Mouse (Mus musculus) hindbrain, embryonic 10.5 days (tissue): Measurements from ENCODE around the gene Nkx1-1. TPM values are rescaled to one million over a fixed set of nuclear protein-coding genes. Genes with fewer than 3 reads are reported as not detected.

ENCODE experiments used
- DNase-seq: peaks from one replicate; pipeline ENCODE4 v3.0.0-alpha.2; 2017; ENCODE audit warnings: low spot score
- H3K27ac ChIP-seq: fragments of 300-500 bp; sonication (generic); 2 replicates; pipeline ENCODE4 v1.5.1; 2016; ENCODE audit warnings: mild to moderate bottlenecking, moderate library complexity
- H3K27me3 ChIP-seq: fragments of 300-500 bp; sonication (generic); 2 replicates; pipeline ENCODE4 v1.6.1; 2016; ENCODE audit warnings: mild to moderate bottlenecking; ENCODE audit not compliant: poor library complexity, insufficient read depth, severe bottlenecking
- H3K36me3 ChIP-seq: fragments of 300-500 bp; sonication (generic); 2 replicates; pipeline ENCODE4 v1.6.1; 2016; ENCODE audit warnings: mild to moderate bottlenecking, moderate library complexity
- H3K4me1 ChIP-seq: fragments of 300-500 bp; sonication (generic); replicated peaks from 2 replicates; pipeline ENCODE4 v1.6.1; 2016; ENCODE audit warnings: mild to moderate bottlenecking
- H3K4me3 ChIP-seq: fragments of 300-500 bp; sonication (generic); 2 replicates; pipeline ENCODE4 v1.5.1; 2016; ENCODE audit warnings: mild to moderate bottlenecking, moderate library complexity
- H3K9me3 ChIP-seq: fragments of 300-500 bp; sonication (generic); 2 replicates; pipeline ENCODE4 v1.6.1; 2016; ENCODE audit warnings: mild to moderate bottlenecking, moderate library complexity
- WGBS: fragments of 180-500 bp; shearing (Covaris S2); methylation state at CpG from one replicate; pipeline ENCODE4 v1.1.7; 2016; 5-methylcytosine and 5-hydroxymethylcytosine counted together
- polyA plus RNA-seq: library from polyadenylated mRNA; unstranded; fragments of >200 nt; fragmentation: Nextera tagmentation; extraction: Ambion mirVana; gene quantifications from 2 replicates; pipeline ENCODE4 v1.2.1, GENCODE M21; 2016

Nkx1-1 gene
- polyA plus RNA-seq, 1 experiment from 2014 or later = 0.21 TPM

DNA sequence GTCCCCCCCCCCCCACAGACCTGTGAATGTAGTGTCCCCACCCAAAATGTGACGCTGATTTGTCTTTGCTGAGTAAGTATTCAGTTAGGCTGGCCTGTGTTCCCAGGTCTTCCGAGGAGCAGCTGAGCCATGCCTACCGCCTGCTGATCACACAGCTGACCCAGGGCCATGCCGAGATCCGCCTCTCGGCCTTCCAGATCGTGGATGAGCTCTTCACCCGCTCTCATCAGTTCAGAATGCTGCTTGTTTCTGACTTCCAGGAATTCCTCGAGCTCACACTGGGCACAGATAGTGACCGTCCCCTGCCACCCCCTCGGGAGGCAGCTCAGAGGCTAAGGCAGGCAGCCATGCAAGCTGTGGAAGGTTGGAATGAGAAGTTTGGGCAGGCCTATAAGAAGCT, 46.2 kb downstream of the Nkx1-1 start:
- Histone ChIP-seq H3K27ac (no peak overlapping the region), H3K9me3 (no peaks in the 10 kb centered on the region), H3K36me3 (peaks cover 35% of the 10 kb centered on the region), H3K4me3 (no peak overlapping the region), H3K27me3 (no peaks in the 10 kb centered on the region), H3K4me1 (no peaks in the 10 kb centered on the region)
- no peak for DNase-seq
- WGBS = 81% methylated on average over 11 of the region's 11 CpGs

Other genes starting within 250 kb of the Nkx1-1 start
- gene Spon2, start 215.5 kb downstream of the Nkx1-1 start, polyA plus RNA-seq = 3.1 and 4.6 TPM in 2 replicates
- 466 and 504 TPM in 2 replicates for gene Ctbp1, start 159.0 kb downstream of the Nkx1-1 start, polyA plus RNA-seq
- gene Maea, start 98.5 kb downstream of the Nkx1-1 start, polyA plus RNA-seq = 154 and 164 TPM in 2 replicates
- gene Uvssa, start 55.4 kb downstream of the Nkx1-1 start, polyA plus RNA-seq = 6.1 and 6.4 TPM in 2 replicates
- gene Fam53a, start 195.7 kb upstream of the Nkx1-1 start, polyA plus RNA-seq = 58.8 and 68.1 TPM in 2 replicates
- 0.77 and 1.2 TPM in 2 replicates for gene Gm9903, start 195.9 kb upstream of the Nkx1-1 start, polyA plus RNA-seq
- gene Slbp, start 218.6 kb upstream of the Nkx1-1 start, polyA plus RNA-seq = 255 and 317 TPM in 2 replicates
- gene Tacc3, start 224.2 kb upstream of the Nkx1-1 start, polyA plus RNA-seq = 259 and 305 TPM in 2 replicates
- 37.1 and 40.9 TPM in 2 replicates for gene Tmem129, start 224.4 kb upstream of the Nkx1-1 start, polyA plus RNA-seq